Mouse (Mus musculus) erythroblast, embryonic 14.5 days (primary cell): Measurements from ENCODE around the gene Atp5c1.

ENCODE experiments used
- GATA1 ChIP-seq: IDR thresholded peaks from 2 replicates; pipeline ENCODE4 v1.6.1; 2012; ENCODE audit warnings: low read length, inconsistent platforms, mixed read lengths
- TAL1 ChIP-seq: IDR thresholded peaks from 3 replicates; pipeline ENCODE4 v1.6.1; 2012; ENCODE audit warnings: low read length, inconsistent platforms, mixed read lengths

GRCm38 (mm10) chr2:10100471-10100870, 20.2 kb upstream of the Atp5c1 start:
- TF ChIP-seq GATA1, result no peak
- TF ChIP-seq TAL1, result no peak
